Mouse (Mus musculus): ENCODE results near the gene Zc3h12c.

The Zc3h12c gene

DNA sequence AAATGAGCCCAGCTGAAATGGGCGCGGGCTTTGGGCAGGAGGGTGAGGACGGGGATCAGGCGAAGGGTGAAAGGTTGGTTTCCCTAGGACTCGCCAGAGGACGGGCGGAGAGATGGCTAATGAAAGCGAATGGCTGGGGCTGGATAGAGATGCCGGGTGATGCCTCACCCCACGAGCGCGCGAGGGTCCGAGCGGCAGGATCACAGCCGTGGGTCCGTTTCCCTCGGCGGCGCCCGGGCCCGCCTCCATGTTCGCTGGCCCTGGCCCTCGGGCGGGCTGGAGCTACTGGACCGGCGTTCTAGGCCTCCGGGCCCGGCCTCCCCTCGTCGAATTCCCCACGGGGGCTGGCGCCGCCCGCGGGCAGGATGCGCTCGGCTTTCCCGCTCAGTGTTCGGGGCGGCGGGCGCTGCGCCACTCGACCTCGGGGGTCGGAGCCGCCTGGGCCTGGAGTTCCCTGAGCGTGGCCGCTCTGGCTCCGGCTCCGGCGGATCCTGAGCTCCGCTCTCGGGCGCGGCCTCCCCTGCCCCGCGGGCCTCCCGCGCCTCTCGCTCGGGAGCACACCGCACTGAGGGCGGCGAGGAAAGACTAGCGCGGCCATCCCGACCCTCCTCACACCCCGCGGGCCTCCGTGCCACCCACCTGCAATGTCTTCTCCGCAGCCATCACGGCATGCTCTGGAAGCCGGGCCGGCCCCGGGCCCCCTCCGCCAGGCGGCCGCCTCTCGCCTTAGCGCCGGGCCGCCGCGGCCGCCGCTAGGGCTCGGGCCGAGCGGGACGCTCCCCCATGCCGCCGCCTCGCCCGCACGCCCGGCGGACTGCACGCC is at the start of gene Zc3h12c:
Gene Zc3h12c (minus strand): TSS at position 710 of the 823 bp plus-strand sequence.
- DNase-seq: peak; percentile 51

GRCm38 (mm10) chr9:52217636-52218035 is 49.3 kb upstream of the Zc3h12c start:
- DNase-seq: no peak

GRCm38 (mm10) chr9:52215291-52215690 is 46.9 kb upstream of the Zc3h12c start:
- DNase-seq: no peak

- no peak for DNase-seq
Measured at GRCm38 (mm10) chr9:52212416-52212815, 44.0 kb upstream of the Zc3h12c start.

DNA sequence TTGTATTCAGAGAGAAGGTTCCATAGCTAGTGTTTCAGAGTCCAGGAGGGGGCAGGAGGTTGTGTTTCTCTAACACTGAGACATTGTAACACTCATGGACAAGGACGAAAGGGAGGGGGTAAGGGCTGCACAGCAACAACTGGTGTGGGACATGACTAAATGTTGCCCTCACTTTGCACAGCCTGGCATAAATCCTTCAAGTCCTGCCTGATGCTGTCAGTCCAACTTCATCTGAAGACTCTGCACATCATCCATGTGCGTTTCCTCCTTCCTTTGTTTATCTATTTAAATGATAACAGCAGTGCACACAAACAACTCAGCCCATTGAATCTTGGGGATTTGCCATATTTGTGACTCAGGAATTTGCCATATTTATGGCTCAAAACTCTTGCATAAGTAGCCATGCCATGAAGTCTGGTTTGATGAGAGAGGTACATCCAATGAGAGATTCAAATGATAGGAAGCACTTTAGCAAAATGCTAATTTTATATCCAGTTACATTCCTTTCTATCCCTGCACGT is 40.2 kb upstream of the Zc3h12c start:
- no peak for DNase-seq

DNA sequence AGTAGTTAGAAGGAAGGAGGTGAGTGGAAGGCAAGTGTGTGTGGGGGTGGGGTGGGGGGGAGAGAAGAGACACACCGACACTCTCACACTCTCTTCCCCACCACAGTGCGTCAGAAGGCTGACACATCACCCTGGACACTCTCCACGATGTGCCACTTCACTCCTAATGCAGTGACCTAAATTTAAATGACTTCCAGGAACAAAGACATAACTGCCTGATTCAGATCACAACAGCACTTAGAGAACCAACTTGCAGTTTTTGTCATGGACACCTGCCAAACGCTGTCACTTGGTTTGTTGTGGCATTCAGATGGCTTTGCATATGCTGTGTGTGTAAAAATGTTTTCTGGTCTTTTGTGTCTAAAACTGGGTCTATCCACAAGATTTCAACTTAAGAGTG is 34.8 kb upstream of the Zc3h12c start:
- DNase-seq: no peak

- no peak for DNase-seq
Measured at GRCm38 (mm10) chr9:52200271-52200670, 31.9 kb upstream of the Zc3h12c start.

GRCm38 (mm10) chr9:52195853-52196252 is 27.5 kb upstream of the Zc3h12c start:
- no peak for DNase-seq

- DNase-seq: no peak
Measured at GRCm38 (mm10) chr9:52193851-52194250, 25.5 kb upstream of the Zc3h12c start.

GRCm38 (mm10) chr9:52190907-52191306 is 22.5 kb upstream of the Zc3h12c start:
- DNase-seq: no peak

- no peak for DNase-seq
Measured at GRCm38 (mm10) chr9:52188106-52188505, 19.7 kb upstream of the Zc3h12c start.

DNA sequence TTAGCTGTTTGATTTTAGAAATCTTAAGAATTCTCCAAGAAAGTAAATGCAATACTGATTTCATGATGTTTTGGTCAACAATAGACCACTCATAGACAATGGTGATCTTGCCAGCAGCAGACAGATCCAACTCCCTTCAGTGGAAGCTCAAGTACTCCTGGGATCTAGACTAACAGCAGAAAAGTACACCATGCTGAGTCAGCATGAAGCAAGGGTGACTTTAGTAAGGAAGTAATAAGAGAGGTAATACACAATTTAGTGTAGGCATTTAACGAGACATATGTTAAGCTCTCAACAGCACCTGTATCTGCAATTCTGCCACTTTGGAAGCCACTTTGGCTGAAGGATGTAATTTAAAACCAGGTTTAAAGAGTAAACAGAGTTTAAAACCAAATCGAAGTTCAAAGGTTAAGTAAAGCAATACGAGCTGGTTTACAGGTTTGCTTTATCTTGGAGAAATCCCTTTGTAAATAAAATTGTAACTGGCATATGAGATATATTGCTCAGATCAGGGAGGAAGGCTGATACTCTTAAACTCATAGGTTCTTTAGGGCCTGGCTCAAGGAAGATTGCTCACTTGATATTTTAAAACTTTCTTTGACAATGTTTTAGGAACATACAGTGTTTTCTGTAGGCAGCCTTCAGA is 18.0 kb upstream of the Zc3h12c start:
- no peak for DNase-seq

- DNase-seq: no peak
Measured at GRCm38 (mm10) chr9:52181419-52181818, 13.0 kb upstream of the Zc3h12c start.

DNA sequence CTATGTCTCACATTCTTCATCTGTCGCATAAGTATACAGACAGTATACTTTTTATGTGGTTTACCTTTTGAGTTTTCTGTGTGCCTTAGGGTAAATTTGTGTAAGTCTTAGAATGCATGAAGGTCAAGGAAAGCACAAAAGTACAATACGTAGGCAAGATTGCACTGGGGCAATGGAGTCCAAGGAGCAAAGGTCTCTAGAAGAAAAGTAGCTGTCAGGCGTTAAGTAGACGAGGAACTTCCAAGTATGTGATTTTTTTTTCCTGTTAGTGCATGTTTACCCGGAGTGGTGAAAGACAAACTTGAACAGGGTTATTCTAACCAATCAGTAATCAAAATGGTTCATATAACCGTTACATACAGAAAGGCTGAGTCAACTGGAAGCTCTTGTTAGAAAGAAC is 12.5 kb upstream of the Zc3h12c start:
- no peak for DNase-seq

DNA sequence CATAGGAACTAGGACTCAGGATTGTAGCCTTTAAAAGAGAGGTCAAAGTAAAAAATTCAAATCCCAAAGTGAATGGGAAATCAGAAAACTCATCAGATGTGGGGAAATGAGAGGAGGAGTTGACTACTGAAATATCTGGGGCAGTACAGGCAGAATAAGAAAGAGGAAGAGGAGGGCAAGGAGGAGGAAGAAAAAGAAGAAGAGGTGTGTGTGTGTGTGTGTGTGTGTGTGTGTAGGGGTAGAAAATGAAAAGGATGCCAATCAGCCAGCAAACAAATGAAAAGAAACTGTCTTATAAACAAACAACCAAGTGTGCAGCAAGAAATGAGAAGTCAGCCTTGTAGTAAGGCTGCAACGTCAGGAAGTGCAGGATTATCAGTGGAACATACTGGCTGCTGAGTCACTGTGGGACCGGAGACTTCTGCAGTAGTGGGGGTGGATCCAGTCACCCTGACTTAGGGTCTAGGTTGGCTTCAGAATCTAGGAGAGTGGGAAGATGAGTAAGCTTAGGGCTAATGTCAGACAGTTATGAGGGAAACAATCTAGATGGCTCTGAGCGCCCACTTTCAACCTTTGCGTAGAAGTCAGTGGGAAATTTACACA is 7.0 kb upstream of the Zc3h12c start:
- DNase-seq: no peak

GRCm38 (mm10) chr9:52174671-52175111 is 6.3 kb upstream of the Zc3h12c start:
- no peak for DNase-seq

DNA sequence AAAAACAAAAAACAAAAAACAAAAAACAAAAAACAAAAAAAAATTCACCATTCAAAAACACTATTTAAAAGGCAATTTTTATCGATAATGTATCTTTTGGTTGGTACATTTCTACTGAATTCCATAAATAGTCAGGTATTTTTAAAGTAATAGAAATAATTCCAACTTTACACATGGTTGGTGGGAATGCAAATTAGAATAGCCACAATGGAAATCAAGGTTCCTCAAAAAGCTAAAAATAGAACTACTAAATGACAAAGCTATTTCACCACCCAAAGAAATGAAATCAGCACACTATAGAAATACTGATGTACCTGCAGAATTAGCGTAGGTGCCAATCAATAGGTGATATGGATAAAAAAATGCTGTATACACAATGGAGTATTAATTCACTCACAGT is 5.6 kb upstream of the Zc3h12c start:
- no peak for DNase-seq

DNA sequence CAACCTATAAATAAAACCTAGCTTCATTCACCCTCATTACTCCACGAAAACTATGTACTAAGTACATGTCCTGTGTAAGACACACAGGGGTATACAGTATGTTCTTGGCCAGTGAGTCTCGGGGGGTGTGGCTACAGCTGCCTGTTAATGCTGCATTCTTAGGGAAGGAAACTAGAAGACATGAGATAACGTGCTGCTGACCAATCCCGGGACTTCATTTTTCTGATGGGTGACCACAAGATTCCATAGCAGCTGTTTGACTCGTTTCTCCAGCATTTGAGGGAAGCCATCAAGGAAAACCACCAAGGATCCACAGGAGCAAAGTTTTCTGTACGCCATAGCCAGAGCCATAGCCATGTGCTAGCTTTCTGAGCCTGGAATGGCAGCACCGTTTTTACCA is 4.2 kb upstream of the Zc3h12c start:
- no peak for DNase-seq

GRCm38 (mm10) chr9:52170671-52171070 is 2.3 kb upstream of the Zc3h12c start:
- DNase-seq: no peak

GRCm38 (mm10) chr9:52170131-52170530 is 1.8 kb upstream of the Zc3h12c start:
- no peak for DNase-seq

DNA sequence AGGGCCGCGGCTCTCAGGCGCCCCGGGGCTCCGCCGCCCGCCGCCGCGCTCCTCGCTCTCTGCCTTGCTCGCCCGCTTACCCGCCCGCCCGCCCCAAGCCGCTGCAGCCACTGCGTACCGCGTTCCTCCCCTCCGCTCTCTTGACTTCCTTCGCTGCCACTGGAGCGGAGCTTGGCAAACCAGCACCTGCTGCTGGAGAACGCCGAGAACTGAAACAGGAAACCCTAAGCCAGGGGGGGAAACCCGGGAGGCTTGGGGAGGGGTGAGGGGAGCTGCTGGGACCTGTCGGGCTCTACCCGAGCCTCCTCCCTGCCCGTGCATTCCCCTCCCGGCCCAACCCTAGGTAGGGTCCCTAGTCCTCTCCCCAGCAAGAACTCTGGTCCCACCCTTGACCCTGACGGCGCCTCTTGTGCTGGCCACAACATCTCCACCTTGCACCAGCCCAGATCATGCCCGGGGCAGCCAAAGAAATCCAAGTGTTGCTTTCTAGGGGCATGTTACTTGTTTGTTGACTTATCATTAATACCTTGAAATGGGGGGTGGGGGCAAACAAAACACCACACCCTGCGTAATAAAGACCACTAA is 406 bp upstream of the Zc3h12c start:
- peak; percentile 69 for DNase-seq

GRCm38 (mm10) chr9:52167506-52167862 is 888 bp downstream of the Zc3h12c start:
- no peak for DNase-seq

DNA sequence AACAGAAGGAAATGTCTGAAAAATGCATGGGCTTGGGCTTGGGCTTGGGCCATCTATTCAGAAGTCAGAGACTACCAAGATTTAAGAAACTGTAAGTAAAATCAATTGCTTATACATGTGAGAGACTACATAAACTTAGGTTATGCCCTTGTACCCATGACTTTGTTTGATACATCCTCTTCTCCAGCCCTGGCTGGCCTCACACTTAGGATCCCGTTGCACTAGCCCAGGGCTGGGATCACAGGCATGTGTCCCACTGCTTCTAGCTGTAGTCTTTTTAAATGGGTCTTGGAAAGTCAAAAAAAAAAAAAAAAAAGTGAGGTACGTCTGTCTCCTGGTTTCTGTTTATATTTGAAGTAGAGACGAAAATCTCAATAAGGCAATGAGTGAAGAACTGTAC is 1.3 kb downstream of the Zc3h12c start:
- DNase-seq: no peak

DNA sequence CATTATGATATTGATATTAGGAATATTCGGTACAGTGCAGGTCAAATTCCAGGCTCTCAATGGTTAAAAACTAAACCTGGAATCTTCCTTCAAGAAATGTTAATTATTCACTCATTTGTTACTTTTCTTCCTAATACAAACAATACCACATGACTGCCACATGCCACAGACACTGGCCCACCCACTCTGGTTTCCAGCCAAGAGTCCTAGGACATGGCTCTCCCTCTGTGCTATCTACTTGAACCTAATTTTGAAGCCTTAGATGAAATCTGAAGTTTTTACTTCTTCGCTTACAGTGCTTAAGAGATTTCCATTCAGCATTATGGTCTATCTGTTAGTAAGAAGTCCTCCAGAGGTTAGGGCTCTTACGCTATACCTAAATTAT is 2.7 kb downstream of the Zc3h12c start:
- no peak for DNase-seq
